Mouse (Mus musculus) small intestine, adult 2 months (tissue): ENCODE measurements around the gene Pif1. TPM values are rescaled to one million over a fixed set of nuclear protein-coding genes. Genes with fewer than 3 reads are reported as not detected.

Source experiments
- H3K27ac ChIP-seq: fragments of 200-500 bp; 2 replicates; pipeline ENCODE4 v1.5.1; 2012; ENCODE audit warnings: low read depth, low read length, control low read depth, inconsistent platforms; ENCODE audit not compliant: insufficient read depth
- H3K27me3 ChIP-seq: fragments of 200-500 bp; 2 replicates; pipeline ENCODE4 v1.6.1; 2012; ENCODE audit warnings: mild to moderate bottlenecking, moderate library complexity, low read length, inconsistent platforms; ENCODE audit not compliant: control insufficient read depth, insufficient read depth
- H3K36me3 ChIP-seq: fragments of 200-500 bp; 2 replicates; pipeline ENCODE4 v1.6.1; 2012; ENCODE audit warnings: mild to moderate bottlenecking, low read length, control low read depth, inconsistent platforms; ENCODE audit not compliant: control insufficient read depth, insufficient read depth
- H3K4me1 ChIP-seq: fragments of 200-500 bp; 2 replicates; pipeline ENCODE4 v1.6.1; 2012; ENCODE audit warnings: low read length, inconsistent platforms, mixed read lengths; ENCODE audit not compliant: control insufficient read depth, insufficient read depth, insufficient read length
- H3K4me3 ChIP-seq: fragments of 200-500 bp; 2 replicates; pipeline ENCODE4 v1.5.1; 2012; ENCODE audit warnings: low read depth, mild to moderate bottlenecking, control low read depth, inconsistent platforms, low read length, moderate library complexity
- CTCF ChIP-seq: fragments of 200-500 bp; IDR thresholded peaks from 2 replicates; pipeline ENCODE4 v1.5.1; 2012; ENCODE audit warnings: low read depth, mild to moderate bottlenecking, control low read depth, inconsistent platforms, low read length, moderate library complexity, mixed read lengths; ENCODE audit not compliant: insufficient replicate concordance, insufficient read length; ENCODE audit errors: extremely low read depth
- POLR2A ChIP-seq: fragments of 200-500 bp; IDR thresholded peaks from 2 replicates; pipeline ENCODE4 v1.6.1; 2012; ENCODE audit warnings: low read depth, mild to moderate bottlenecking, control low read depth, inconsistent platforms, low read length, moderate library complexity
- WGBS: fragments of 180-500 bp; shearing (Covaris S2); methylation state at CpG from one replicate; pipeline ENCODE4 v1.1.7; 2018; 5-methylcytosine and 5-hydroxymethylcytosine counted together
- polyA plus RNA-seq: library from polyadenylated mRNA; depleted of rRNA; stranded (reverse); fragments of >200 nt; gene quantifications from 2 replicates; pipeline ENCODE4 v1.2.3, GENCODE M21; 2012

Gene Pif1
- polyA plus RNA-seq, 1 experiment, result 3.8 TPM

DNA sequence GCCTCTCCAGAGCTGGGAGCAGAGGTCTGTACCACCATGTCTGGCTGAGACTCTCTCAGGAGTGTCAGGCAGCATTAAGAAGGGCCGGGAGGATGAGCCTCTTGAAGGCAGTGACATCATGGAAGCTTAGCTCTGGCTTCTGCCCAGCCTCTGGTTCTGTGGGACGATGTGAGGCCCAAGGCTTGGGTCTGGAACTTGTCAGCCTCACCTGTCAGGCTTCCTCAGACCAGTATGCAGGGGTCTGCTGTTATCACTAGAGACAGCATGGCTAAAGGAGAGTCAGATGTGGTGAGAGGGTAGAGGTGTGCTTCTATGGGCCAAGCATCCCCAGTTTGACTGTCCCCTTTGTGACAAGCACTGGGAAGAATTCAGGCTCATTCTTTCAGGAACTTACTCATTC is 26.1 kb downstream of the Pif1 start:
- TF ChIP-seq CTCF (no peak), POLR2A (no peak)
- Histone ChIP-seq H3K4me3 (no peak overlapping the region), H3K27me3 (no peaks in the 10 kb centered on the region), H3K27ac (no peak overlapping the region), H3K4me1 (no peaks in the 10 kb centered on the region), H3K36me3 (no peaks in the 10 kb centered on the region)
- 64% methylated on average over 2 of the region's 2 CpGs for WGBS

GRCm38 (mm10) chr9:65619311-65619710 is 32.4 kb downstream of the Pif1 start:
- H3K36me3 ChIP-seq, result no peaks in the 10 kb centered on the region
- 67% methylated on average over 3 of the region's 3 CpGs for WGBS
- H3K4me3 ChIP-seq, result no peak overlapping the region
- no peaks in the 10 kb centered on the region for H3K4me1 ChIP-seq
- TF ChIP-seq CTCF (no peak), POLR2A (no peak)
- no peaks in the 10 kb centered on the region for H3K27me3 ChIP-seq
- H3K27ac ChIP-seq, result no peak overlapping the region

DNA sequence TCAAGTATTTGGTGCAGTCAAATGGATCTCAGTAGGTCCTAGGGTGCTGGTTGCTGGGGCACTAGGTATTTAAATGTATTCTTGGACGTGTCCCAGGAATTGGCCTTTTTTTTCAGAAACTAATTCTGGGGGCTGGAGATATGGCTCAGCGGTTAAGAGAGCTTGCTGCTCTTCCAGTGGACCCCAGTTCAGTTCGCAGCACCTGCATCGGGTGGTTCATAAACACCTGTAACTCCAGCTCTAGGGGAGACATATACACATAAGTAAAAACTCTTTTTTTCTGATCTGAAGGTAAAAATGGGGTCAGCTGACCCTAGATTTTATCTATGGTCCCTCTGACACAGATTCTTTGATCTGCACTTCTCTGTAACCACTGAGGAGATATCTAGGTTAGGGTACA is 34.2 kb downstream of the Pif1 start:
- TF ChIP-seq POLR2A, result no peak
- TF ChIP-seq CTCF, result no peak
- H3K27ac ChIP-seq, result no peak overlapping the region
- H3K36me3 ChIP-seq, result no peaks in the 10 kb centered on the region
- H3K27me3 ChIP-seq, result no peaks in the 10 kb centered on the region
- H3K4me3 ChIP-seq, result no peak overlapping the region
- no peaks in the 10 kb centered on the region for H3K4me1 ChIP-seq
- WGBS, result 94% methylated on average over 4 of the region's 4 CpGs

DNA sequence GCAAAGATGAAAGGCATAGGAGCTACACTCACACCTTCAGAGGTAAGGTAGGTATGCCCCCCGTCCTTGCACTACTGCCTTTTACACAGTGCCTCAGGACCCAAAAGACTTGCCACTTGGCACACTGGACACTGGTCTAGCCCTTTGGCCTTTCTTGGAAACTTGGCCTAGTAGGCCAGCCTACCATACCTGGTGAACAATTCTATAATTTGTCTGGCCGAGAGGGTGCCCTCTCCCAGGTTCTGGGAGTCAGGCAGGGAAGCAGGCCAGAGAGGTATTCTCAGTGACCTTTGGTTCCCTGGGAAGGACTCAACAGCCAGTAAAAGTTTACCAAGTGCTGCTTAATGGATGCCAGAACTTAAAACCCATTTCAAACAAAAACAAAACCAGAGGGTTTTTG is 34.7 kb downstream of the Pif1 start:
- Histone ChIP-seq H3K4me1 (no peaks in the 10 kb centered on the region), H3K27ac (no peak overlapping the region), H3K27me3 (no peaks in the 10 kb centered on the region), H3K36me3 (no peaks in the 10 kb centered on the region), H3K4me3 (no peak overlapping the region)
- WGBS, result 70% methylated on average over 2 of the region's 2 CpGs
- TF ChIP-seq POLR2A (no peak), CTCF (no peak)

- Histone ChIP-seq H3K27ac (no peak overlapping the region), H3K4me3 (no peak overlapping the region)
These were observed 35.9 kb downstream of the Pif1 start for GRCm38 (mm10) chr9:65622826-65623225.

DNA sequence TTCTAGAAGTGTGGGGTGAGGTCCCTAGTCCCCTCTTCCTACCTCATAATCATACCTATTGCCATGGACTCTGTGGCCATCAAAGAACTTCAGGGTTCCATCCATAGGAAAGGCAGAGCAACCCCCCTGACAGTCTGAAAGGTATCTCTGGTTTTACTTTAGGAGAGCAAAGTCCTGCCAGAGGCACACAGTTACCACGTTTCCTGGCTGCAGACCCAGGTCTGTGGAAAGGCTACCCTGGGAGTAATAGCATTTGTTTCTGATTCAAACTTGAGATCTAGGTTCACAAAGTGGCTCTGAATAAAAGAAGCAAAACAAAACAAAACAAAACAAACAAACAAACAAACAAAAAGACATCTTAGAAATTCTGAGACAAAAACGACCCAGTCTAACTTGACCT is 37.3 kb downstream of the Pif1 start:
- no peak for TF ChIP-seq POLR2A
- Histone ChIP-seq H3K4me1 (no peaks in the 10 kb centered on the region), H3K36me3 (no peaks in the 10 kb centered on the region), H3K27me3 (peaks cover 13% of the 10 kb centered on the region), H3K4me3 (no peak overlapping the region), H3K27ac (no peak overlapping the region)
- 53% methylated on average over 2 of the region's 2 CpGs for WGBS

More at GRCm38 (mm10) chr9:65622826-65623225, 35.9 kb downstream of the Pif1 start:
- H3K27me3 ChIP-seq, result peaks cover 7% of the 10 kb centered on the region; the same call in 1 of the 2 replicates
- H3K36me3 ChIP-seq, result no peaks in the 10 kb centered on the region
- TF ChIP-seq POLR2A (no peak), CTCF (no peak)
- H3K4me1 ChIP-seq, result no peaks in the 10 kb centered on the region
- WGBS, result 79% methylated on average over 5 of the region's 5 CpGs

- Histone ChIP-seq H3K27ac (peak within 1 kb of the TSS; percentile 56; the same call in 1 of the 2 replicates), H3K4me3 (peak within 1 kb of the TSS; percentile 82), H3K4me1 (peaks cover 2% of the 10 kb centered on the region; the same call in 1 of the 2 replicates)
These were observed 42.2 kb downstream of the Pif1 start, which contains the start of gene Rbpms2 for GRCm38 (mm10) chr9:65629025-65629766. Gene Rbpms2 (plus strand): TSS chr9:65629648.

More at GRCm38 (mm10) chr9:65629025-65629766, 42.2 kb downstream of the Pif1 start, which contains the start of gene Rbpms2:
- no peak for TF ChIP-seq POLR2A
- TF ChIP-seq CTCF, result no peak
- Histone ChIP-seq H3K36me3 (no peaks in the 10 kb centered on the region), H3K27me3 (peaks cover 39% of the 10 kb centered on the region)
- 5% methylated on average over 40 of the region's 40 CpGs for WGBS
